Mouse (Mus musculus): ENCODE data around the gene Atp6ap1l. TPM values are rescaled to one million over a fixed set of nuclear protein-coding genes. Genes with fewer than 3 reads are reported as not detected.
"Not testable (repeated sequence)": the region's sequence is repeated elsewhere in the genome, so short reads cannot be mapped to it uniquely, and the experiment has no call there.

Atp6ap1l gene
- polyA plus RNA-seq, 1 experiment from 2014 or later: 0.87 TPM

DNA sequence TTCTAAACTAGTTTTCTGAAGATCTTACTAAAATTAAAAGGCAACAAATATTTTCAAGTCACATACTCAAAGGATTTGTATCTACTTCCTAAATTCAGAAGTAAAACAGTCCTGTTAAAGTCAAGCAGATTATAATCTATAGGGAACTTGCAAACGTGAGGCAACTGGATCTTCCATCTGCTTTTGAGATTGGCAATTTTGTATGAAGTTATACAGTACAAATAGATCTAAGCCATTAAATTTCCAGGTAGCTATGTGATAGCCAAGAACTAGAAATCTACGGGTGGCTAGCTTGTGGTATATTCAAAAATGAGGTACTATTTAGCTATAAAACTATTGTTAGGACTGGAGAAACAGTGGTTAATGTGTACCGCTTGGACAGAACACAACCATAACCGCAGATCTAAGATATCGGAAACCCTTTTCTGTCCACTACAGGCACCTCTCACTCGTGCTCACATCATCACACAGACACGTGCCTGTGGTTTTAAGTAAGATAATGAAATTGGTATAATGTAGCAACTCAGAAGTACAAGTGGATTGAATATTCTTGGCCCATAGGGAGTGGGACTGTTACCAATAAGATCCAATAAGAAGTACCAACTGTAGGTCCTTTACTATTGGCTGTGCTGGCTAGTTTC, 21.1 kb upstream of the Atp6ap1l start:
- no peak for DNase-seq (ENCODE audit: low spot score)
- no peak overlapping the region for H3K4me3 ChIP-seq (ENCODE audit: low read depth, low read length)
- no peaks in the 10 kb centered on the region for H3K4me1 ChIP-seq (ENCODE audit: control insufficient read depth, insufficient read depth, low read length)
- no peak overlapping the region for H3K27ac ChIP-seq (replicated peaks; ENCODE audit: low read depth, low read length)
- H3K9me3 ChIP-seq (replicated peaks; ENCODE audit: control insufficient read depth, low read length): no peaks in the 10 kb centered on the region
- ATAC-seq (replicated peaks; ENCODE audit: insufficient number of reproducible peaks, low FRiP score, low TSS enrichment, low read depth): no peak
- H3K36me3 ChIP-seq (replicated peaks; ENCODE audit: control insufficient read depth, insufficient read depth, low read depth, low read length): peaks cover 10% of the 10 kb centered on the region; the same call in 1 of the 2 replicates
- no peaks in the 10 kb centered on the region for H3K27me3 ChIP-seq (ENCODE audit: control insufficient read depth, insufficient read depth, low read length)
- H3K4me2 ChIP-seq (ENCODE audit: low read depth, low read length): no peak overlapping the region
- H3K9ac ChIP-seq (replicated peaks; ENCODE audit: low read length): no peak overlapping the region
- 80% methylated on average over 7 of the region's 7 CpGs for WGBS

DNA sequence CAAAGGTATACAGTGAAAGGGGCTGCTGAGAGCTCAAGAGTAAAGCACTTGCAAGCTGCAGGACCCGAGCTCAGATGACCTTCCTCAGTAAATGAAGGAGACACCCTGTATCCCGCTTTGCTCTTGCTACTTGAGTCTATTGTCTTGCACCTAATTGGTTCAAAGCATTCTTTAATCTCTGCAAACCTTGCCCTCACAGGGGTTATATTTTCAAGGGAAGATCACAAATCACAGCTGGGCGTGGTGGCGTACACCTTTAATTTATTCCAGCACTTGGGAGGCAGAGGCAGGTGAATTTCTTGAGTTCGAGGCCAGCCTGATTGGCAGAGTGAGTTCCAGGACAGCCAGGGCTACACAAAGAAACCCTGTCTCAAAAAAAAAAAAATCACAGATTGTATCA, 20.0 kb upstream of the Atp6ap1l start:
- H3K9ac ChIP-seq (replicated peaks; ENCODE audit: low read length): no peak overlapping the region
- DNase-seq (ENCODE audit: low spot score): no peak

DNA sequence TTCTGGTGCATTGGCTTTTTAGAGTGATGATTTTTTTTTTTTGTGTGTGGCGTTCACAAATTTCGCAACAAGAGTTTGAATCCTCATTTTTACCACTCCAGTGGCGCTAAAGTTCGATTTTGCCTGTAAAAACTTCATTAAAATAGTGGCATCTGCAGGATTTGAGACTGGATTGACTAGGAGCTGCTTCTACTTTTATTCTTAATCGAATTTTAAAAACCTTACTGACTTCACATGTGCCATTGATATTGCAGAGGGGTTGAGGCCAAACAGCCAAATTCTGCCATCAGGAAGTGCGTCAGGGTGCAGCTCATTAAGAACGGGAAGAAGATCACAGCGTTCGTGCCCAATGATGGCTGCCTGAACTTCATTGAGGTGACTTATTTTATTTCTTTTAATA, 18.9 kb upstream of the Atp6ap1l start:
- Histone ChIP-seq H3K9ac (replicated peaks; ENCODE audit: low read length) (peak overlapping the region; percentile 94), H3K36me3 (replicated peaks; ENCODE audit: control insufficient read depth, insufficient read depth, low read depth, low read length) (peaks cover 10% of the 10 kb centered on the region; the same call in 1 of the 2 replicates), H3K27ac (replicated peaks; ENCODE audit: low read depth, low read length) (no peak overlapping the region), H3K9me3 (replicated peaks; ENCODE audit: control insufficient read depth, low read length) (no peaks in the 10 kb centered on the region), H3K4me1 (ENCODE audit: control insufficient read depth, insufficient read depth, low read length) (no peaks in the 10 kb centered on the region), H3K4me3 (ENCODE audit: low read depth, low read length) (peak overlapping the region; percentile 79), H3K4me2 (ENCODE audit: low read depth, low read length) (peak overlapping the region; percentile 58), H3K27me3 (ENCODE audit: control insufficient read depth, insufficient read depth, low read length) (no peaks in the 10 kb centered on the region)
- DNase-seq (ENCODE audit: low spot score) (no peak), ATAC-seq (replicated peaks; ENCODE audit: insufficient number of reproducible peaks, low FRiP score, low TSS enrichment, low read depth) (no peak)
- 47% methylated on average over 9 of the region's 9 CpGs for WGBS

More for the DNA sequence above, 20.0 kb upstream of the Atp6ap1l start:
- Histone ChIP-seq H3K9me3 (replicated peaks; ENCODE audit: control insufficient read depth, low read length) (no peaks in the 10 kb centered on the region), H3K27ac (replicated peaks; ENCODE audit: low read depth, low read length) (no peak overlapping the region), H3K4me2 (ENCODE audit: low read depth, low read length) (no peak overlapping the region), H3K36me3 (replicated peaks; ENCODE audit: control insufficient read depth, insufficient read depth, low read depth, low read length) (peaks cover 10% of the 10 kb centered on the region; the same call in 1 of the 2 replicates), H3K4me1 (ENCODE audit: control insufficient read depth, insufficient read depth, low read length) (no peaks in the 10 kb centered on the region), H3K4me3 (ENCODE audit: low read depth, low read length) (no peak overlapping the region), H3K27me3 (ENCODE audit: control insufficient read depth, insufficient read depth, low read length) (no peaks in the 10 kb centered on the region)
- no peak for ATAC-seq (replicated peaks; ENCODE audit: insufficient number of reproducible peaks, low FRiP score, low TSS enrichment, low read depth)
- 87% methylated on average over 5 of the region's 5 CpGs for WGBS

DNA sequence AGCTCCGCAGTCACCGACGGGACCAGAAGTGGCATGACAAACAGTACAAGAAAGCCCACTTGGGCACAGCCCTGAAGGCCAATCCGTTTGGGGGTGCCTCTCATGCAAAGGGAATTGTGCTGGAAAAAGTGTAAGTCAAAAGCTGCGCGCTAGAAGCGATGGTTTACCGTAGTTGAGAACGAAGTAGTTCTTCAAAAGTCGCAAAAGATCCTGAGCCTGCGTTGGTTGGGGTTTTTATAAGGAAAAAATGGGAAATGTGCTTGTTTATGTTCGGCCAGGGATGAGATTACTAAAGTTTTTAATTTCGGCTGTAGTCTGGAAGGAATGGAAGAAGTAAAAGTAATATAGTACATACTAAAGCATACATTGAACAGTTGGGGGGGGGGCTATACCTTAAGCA, 18.5 kb upstream of the Atp6ap1l start:
- H3K9ac ChIP-seq (replicated peaks; ENCODE audit: low read length): peak overlapping the region; percentile 94
- H3K27ac ChIP-seq (replicated peaks; ENCODE audit: low read depth, low read length): peak overlapping the region; percentile 62; the same call in 1 of the 2 replicates
- not testable (repeated sequence) for DNase-seq (ENCODE audit: low spot score); ATAC-seq (replicated peaks; ENCODE audit: insufficient number of reproducible peaks, low FRiP score, low TSS enrichment, low read depth); H3K9me3 ChIP-seq (replicated peaks; ENCODE audit: control insufficient read depth, low read length); H3K36me3 ChIP-seq (replicated peaks; ENCODE audit: control insufficient read depth, insufficient read depth, low read depth, low read length); H3K4me1 ChIP-seq (ENCODE audit: control insufficient read depth, insufficient read depth, low read length); H3K27me3 ChIP-seq (ENCODE audit: control insufficient read depth, insufficient read depth, low read length)
- peak overlapping the region; percentile 58 for H3K4me2 ChIP-seq (ENCODE audit: low read depth, low read length)
- H3K4me3 ChIP-seq (ENCODE audit: low read depth, low read length): peak overlapping the region; percentile 79
- WGBS: under 1% methylated on average over 13 of the region's 13 CpGs

DNA sequence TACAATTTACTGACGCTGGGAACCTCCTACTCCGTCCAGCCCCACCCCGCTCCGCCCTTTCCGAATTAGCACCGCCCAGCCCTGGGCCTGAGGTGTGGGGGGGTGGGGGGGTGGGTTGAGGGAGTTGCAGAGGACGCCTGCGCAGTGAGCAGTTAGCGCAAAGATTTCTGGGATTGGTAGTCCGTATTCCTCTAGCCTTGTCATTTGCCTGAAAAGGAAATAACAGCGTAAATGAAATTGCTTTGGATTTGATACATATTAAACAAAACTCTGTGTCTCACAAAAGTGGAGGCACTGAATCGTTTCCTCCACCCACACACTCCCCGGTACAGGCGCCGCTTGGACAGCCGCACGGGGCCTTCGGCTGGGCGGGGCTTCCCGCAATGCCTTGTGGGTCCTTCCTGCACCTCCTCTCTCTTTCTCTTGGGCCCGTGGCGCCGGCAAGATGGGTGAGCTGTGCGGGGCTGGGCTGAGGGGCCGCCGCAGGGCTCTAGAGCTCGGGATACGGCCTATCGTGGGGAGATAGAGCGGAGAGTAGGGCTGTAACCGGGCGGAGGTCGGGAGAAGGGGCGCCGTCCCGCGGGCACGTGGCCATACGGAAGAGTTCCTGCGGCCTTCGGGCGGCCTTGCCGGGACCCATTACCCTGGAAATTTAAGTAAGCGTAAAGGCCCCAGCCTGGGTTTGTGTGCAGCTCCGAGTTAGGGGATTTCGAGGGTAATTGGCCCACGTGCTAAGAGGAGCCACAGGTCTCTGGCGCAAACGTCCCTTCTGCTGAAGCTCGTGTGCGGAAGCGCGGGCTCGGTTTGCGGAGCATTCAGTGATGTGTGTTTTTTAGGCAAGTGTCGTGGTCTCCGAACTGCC, 17.8 kb upstream of the Atp6ap1l start, which contains the start of gene Rps23:
TSS of gene Rps23 (plus strand) at position 208 of the 862 bp plus-strand sequence.
- Histone ChIP-seq H3K36me3 (replicated peaks; ENCODE audit: control insufficient read depth, insufficient read depth, low read depth, low read length) (peaks cover 10% of the 10 kb centered on the region; the same call in 1 of the 2 replicates), H3K27me3 (ENCODE audit: control insufficient read depth, insufficient read depth, low read length) (no peaks in the 10 kb centered on the region), H3K4me1 (ENCODE audit: control insufficient read depth, insufficient read depth, low read length) (no peaks in the 10 kb centered on the region), H3K4me3 (ENCODE audit: low read depth, low read length) (peak within 1 kb of the TSS; percentile 79), H3K4me2 (ENCODE audit: low read depth, low read length) (peak within 1 kb of the TSS; percentile 58), H3K9me3 (replicated peaks; ENCODE audit: control insufficient read depth, low read length) (no peaks in the 10 kb centered on the region), H3K27ac (replicated peaks; ENCODE audit: low read depth, low read length) (peak within 1 kb of the TSS; percentile 62; the same call in 1 of the 2 replicates), H3K9ac (replicated peaks; ENCODE audit: low read length) (peak within 1 kb of the TSS; percentile 94)
- DNase-seq (ENCODE audit: low spot score) (peak; percentile 95), ATAC-seq (replicated peaks; ENCODE audit: insufficient number of reproducible peaks, low FRiP score, low TSS enrichment, low read depth) (peak; percentile 98)
- WGBS: under 1% methylated on average over 57 of the region's 57 CpGs

DNA sequence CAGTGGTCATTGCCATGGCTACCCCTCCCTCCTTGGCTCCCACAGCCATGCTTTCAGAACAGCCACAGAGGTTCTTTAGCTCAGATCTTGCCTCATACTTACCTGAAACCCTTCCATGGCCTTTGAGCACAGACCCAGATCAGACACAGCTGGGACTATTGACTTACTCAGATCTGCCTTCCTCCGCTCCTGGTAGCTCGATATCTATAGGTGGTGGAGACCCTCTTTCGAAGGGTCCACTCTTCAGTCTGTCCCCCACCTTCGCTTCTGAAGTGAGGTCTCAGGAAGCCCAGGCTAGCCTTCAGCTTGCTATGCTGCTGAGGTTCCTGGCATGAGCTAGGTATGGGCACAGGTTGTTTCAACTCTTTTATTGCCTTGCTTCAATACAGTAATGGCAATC, 9.6 kb upstream of the Atp6ap1l start:
- no peaks in the 10 kb centered on the region for H3K4me1 ChIP-seq (ENCODE audit: control insufficient read depth, insufficient read depth, low read length)
- WGBS: 84% methylated on average over 4 of the region's 4 CpGs
- H3K27ac ChIP-seq (replicated peaks; ENCODE audit: low read depth, low read length): no peak overlapping the region
- H3K4me2 ChIP-seq (ENCODE audit: low read depth, low read length): no peak overlapping the region
- no peaks in the 10 kb centered on the region for H3K36me3 ChIP-seq (replicated peaks; ENCODE audit: control insufficient read depth, insufficient read depth, low read depth, low read length)
- no peak for DNase-seq (ENCODE audit: low spot score)
- ATAC-seq (replicated peaks; ENCODE audit: insufficient number of reproducible peaks, low FRiP score, low TSS enrichment, low read depth): no peak
- H3K9ac ChIP-seq (replicated peaks; ENCODE audit: low read length): no peak overlapping the region
- no peaks in the 10 kb centered on the region for H3K9me3 ChIP-seq (replicated peaks; ENCODE audit: control insufficient read depth, low read length)
- no peaks in the 10 kb centered on the region for H3K27me3 ChIP-seq (ENCODE audit: control insufficient read depth, insufficient read depth, low read length)
- H3K4me3 ChIP-seq (ENCODE audit: low read depth, low read length): no peak overlapping the region

DNA sequence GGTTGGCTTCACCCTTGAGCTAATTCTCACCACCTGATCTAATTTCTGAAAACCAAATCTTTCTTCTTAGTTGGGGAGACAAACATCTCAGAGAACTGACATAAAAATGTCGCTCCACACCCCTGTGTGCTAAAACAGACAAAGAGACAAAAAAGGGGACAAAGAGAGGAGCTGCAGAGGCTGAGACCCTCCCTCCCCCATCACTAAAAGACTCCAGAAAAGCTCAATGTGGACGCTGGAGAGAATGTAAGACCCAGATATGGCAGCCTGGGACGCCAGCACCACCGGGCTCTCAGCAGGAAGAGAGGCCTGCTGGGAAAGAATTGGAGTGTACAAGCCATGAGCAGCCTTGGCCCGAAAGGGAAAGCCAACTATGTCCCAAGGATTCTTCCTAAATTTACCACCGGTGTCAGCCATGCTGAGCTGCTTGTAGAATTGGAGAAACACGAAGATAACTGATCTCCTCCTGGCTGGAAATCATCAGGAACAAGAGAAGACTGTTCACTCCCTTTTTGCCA, 8.6 kb upstream of the Atp6ap1l start:
- Histone ChIP-seq H3K9me3 (replicated peaks; ENCODE audit: control insufficient read depth, low read length) (no peaks in the 10 kb centered on the region), H3K9ac (replicated peaks; ENCODE audit: low read length) (no peak overlapping the region), H3K4me3 (ENCODE audit: low read depth, low read length) (no peak overlapping the region), H3K4me2 (ENCODE audit: low read depth, low read length) (no peak overlapping the region), H3K27me3 (ENCODE audit: control insufficient read depth, insufficient read depth, low read length) (no peaks in the 10 kb centered on the region), H3K27ac (replicated peaks; ENCODE audit: low read depth, low read length) (no peak overlapping the region), H3K36me3 (replicated peaks; ENCODE audit: control insufficient read depth, insufficient read depth, low read depth, low read length) (no peaks in the 10 kb centered on the region), H3K4me1 (ENCODE audit: control insufficient read depth, insufficient read depth, low read length) (no peaks in the 10 kb centered on the region)
- WGBS: 58% methylated on average over 7 of the region's 7 CpGs
- no peak for DNase-seq (ENCODE audit: low spot score)
- ATAC-seq (replicated peaks; ENCODE audit: insufficient number of reproducible peaks, low FRiP score, low TSS enrichment, low read depth): no peak

Measured in embryonic facial prominence, embryonic 11.5 days (tissue).